Mouse (Mus musculus): ENCODE data around the gene 4930480E11Rik. TPM values are rescaled to one million over a fixed set of nuclear protein-coding genes. Genes with fewer than 3 reads are reported as not detected.
"Not testable (repeated sequence)": the region's sequence is repeated elsewhere in the genome, so short reads cannot be mapped to it uniquely, and the experiment has no call there.

Gene 4930480E11Rik
- not detected in 2 replicates for polyA plus RNA-seq (2012)

GRCm38 (mm10) chrX:78369343-78369742 is at the start of gene 4930480E11Rik:
4930480E11Rik (plus strand) TSS chrX:78369643.
- Histone ChIP-seq H3K9me3 (ENCODE audit: control insufficient read depth, low read length) (peaks cover 7% of the 10 kb centered on the region), H3K4me3 (replicated peaks) (no peak within 1 kb of the TSS), H3K36me3 (ENCODE audit: control insufficient read depth) (no peaks in the 10 kb centered on the region), H3K4me1 (ENCODE audit: control insufficient read depth) (no peaks in the 10 kb centered on the region), H3K27me3 (ENCODE audit: control insufficient read depth) (no peaks in the 10 kb centered on the region)
- TF ChIP-seq TAL1 (IDR thresholded peaks at IDR 0.05; ENCODE audit: low read length) (no peak), GATA1 (IDR thresholded peaks at IDR 0.05; ENCODE audit: low read length) (no peak)

GRCm38 (mm10) chrX:78403346-78403745 is 33.9 kb downstream of the 4930480E11Rik start:
- H3K4me1 ChIP-seq (ENCODE audit: control insufficient read depth); H3K36me3 ChIP-seq (ENCODE audit: control insufficient read depth); H3K27me3 ChIP-seq (ENCODE audit: control insufficient read depth); H3K9me3 ChIP-seq (ENCODE audit: control insufficient read depth, low read length); H3K4me3 ChIP-seq (replicated peaks): not testable (repeated sequence)

Other genes starting within 250 kb of the 4930480E11Rik start
- gene Gm5938, start 244.2 kb upstream of the 4930480E11Rik start, polyA plus RNA-seq (2012), result not detected in 2 replicates
- gene Obp1b, start 182.9 kb upstream of the 4930480E11Rik start, polyA plus RNA-seq (2012), result not detected in 2 replicates
- not detected in 2 replicates for gene Gm14743, start 123.7 kb upstream of the 4930480E11Rik start, polyA plus RNA-seq (2012)
- not detected in 2 replicates for gene Prrg1, start 214.3 kb downstream of the 4930480E11Rik start, polyA plus RNA-seq (2012)

Data from erythroblast, embryonic 14.5 days (primary cell).